Mouse (Mus musculus) stomach, embryonic 16.5 days (tissue): ENCODE data around the gene Il1rl1. TPM values are rescaled to one million over a fixed set of nuclear protein-coding genes. Genes with fewer than 3 reads are reported as not detected.

Experiments used
- ATAC-seq: fragments of 200-750 bp; cut with Nextera tagmentation; 2 replicates; pipeline ENCODE4 v1.8.0; 2017; ENCODE audit warnings: moderate number of reproducible peaks, moderate TSS enrichment; ENCODE audit not compliant: insufficient read depth, low FRiP score
- H3K27ac ChIP-seq: fragments of 300-500 bp; sonication (generic); 2 replicates; pipeline ENCODE4 v1.5.1; 2014; ENCODE audit warnings: low read length
- H3K27me3 ChIP-seq: fragments of 300-500 bp; sonication (generic); 2 replicates; pipeline ENCODE4 v1.6.1; 2014; ENCODE audit warnings: low read length, control low read depth, mixed read lengths; ENCODE audit not compliant: control insufficient read depth, insufficient read depth
- H3K36me3 ChIP-seq: fragments of 300-500 bp; sonication (generic); 2 replicates; pipeline ENCODE4 v1.6.1; 2014; ENCODE audit warnings: low read length; ENCODE audit not compliant: control insufficient read depth, insufficient read depth
- H3K4me1 ChIP-seq: fragments of 300-500 bp; sonication (generic); 2 replicates; pipeline ENCODE4 v1.6.1; 2014; ENCODE audit warnings: low read length, control low read depth, mixed read lengths; ENCODE audit not compliant: control insufficient read depth, insufficient read depth
- H3K4me2 ChIP-seq: fragments of 300-500 bp; sonication (generic); 2 replicates; pipeline ENCODE4 v1.6.1; 2014; ENCODE audit warnings: low read depth, low read length, mixed read lengths
- H3K4me3 ChIP-seq: fragments of 300-500 bp; sonication (generic); replicated peaks from 2 replicates; pipeline ENCODE4 v1.5.1; 2014; ENCODE audit warnings: mild to moderate bottlenecking, low read length
- H3K9ac ChIP-seq: fragments of 300-500 bp; sonication (generic); 2 replicates; pipeline ENCODE4 v1.6.1; 2014; ENCODE audit warnings: low read length
- H3K9me3 ChIP-seq: fragments of 300-500 bp; sonication (generic); replicated peaks from 2 replicates; pipeline ENCODE4 v1.6.1; 2016; ENCODE audit warnings: low read length, control low read depth; ENCODE audit not compliant: control insufficient read depth
- WGBS: fragments of 180-500 bp; shearing (Covaris S2); extraction: QIAGEN DNeasy Blood & Tissue Kit; methylation state at CpG from one replicate; pipeline ENCODE4 v1.1.7; 2014; 5-methylcytosine and 5-hydroxymethylcytosine counted together
- polyA plus RNA-seq: library from polyadenylated mRNA; unstranded; fragments of >200 nt; fragmentation: Nextera tagmentation; extraction: Ambion mirVana; gene quantifications from 2 replicates; pipeline ENCODE4 v1.2.1, GENCODE M21; 2015

The Il1rl1 gene
- polyA plus RNA-seq, 1 experiment from 2014 or later: 1.5 TPM

DNA sequence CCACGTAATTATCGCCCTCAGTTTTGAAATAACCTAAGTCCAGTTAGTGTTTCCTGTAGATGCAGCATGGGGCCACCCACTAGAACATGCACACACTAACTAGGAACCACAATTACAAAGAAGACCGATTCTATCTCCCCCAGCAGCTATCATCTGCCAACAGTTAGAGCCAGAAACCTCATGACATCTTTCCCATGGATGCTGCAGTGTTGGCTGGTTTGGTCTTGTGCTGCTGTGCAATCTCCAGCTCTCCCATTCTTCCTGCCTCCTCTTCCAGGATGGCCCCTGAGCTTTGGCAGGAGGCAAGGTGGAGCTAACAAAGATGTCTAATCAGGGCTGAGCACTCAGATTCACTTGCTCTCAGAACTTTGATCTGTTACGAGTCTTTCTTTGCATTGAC lies 71.8 kb downstream of the Il1rl1 start:
- H3K4me1 ChIP-seq: no peaks in the 10 kb centered on the region
- 77% methylated on average over 4 of the region's 4 CpGs for WGBS
- no peaks in the 10 kb centered on the region for H3K9me3 ChIP-seq
- H3K9ac ChIP-seq: no peak overlapping the region
- H3K27me3 ChIP-seq: no peaks in the 10 kb centered on the region
- H3K4me3 ChIP-seq: no peak overlapping the region
- no peak for ATAC-seq
- no peak overlapping the region for H3K27ac ChIP-seq
- no peak overlapping the region for H3K4me2 ChIP-seq
- H3K36me3 ChIP-seq: no peaks in the 10 kb centered on the region

DNA sequence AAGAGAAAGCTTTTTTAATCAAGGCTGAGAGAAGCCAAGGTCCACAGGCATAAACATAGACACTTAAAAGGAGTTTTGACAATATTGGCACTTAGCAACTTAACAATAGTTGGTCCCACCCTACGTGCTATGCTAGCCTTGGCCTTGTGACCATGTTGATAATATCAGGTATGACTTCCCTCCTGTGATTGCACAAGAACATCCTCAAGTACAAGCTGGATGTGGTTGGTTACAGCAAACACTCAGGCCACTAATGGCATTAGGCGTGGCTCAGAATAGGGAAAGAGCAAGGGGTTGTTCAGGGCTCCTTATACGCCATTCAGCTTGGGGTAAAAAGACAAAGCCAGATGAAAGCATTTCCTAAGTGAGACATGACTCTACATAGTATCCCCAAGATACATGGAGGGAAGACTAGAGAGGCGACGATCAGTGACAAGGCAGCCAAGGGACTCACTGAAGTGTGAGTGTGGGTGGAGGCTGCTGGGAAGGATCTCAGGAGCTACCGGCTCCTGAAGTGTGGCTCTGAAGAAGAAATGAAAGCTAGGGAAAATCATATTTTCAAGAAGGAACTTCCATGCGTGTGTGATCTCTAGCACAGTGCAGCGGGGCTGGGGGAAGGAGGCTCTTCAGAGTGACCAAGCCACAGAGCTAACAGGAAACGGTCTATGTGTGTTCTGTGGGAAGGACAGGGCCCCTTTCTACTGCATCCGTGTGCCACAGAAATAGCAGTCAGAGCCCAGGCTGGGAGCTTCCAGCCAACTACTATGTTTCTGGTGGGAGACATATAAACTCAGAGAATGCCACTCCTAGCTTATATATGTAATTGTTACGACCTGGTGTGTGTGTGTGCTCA lies 72.4 kb downstream of the Il1rl1 start:
- H3K4me3 ChIP-seq: no peak overlapping the region
- no peak overlapping the region for H3K27ac ChIP-seq
- no peaks in the 10 kb centered on the region for H3K36me3 ChIP-seq
- no peak for ATAC-seq
- H3K9me3 ChIP-seq: no peaks in the 10 kb centered on the region
- 77% methylated on average over 11 of the region's 11 CpGs for WGBS
- H3K4me2 ChIP-seq: no peak overlapping the region
- H3K4me1 ChIP-seq: no peaks in the 10 kb centered on the region
- no peak overlapping the region for H3K9ac ChIP-seq
- no peaks in the 10 kb centered on the region for H3K27me3 ChIP-seq

DNA sequence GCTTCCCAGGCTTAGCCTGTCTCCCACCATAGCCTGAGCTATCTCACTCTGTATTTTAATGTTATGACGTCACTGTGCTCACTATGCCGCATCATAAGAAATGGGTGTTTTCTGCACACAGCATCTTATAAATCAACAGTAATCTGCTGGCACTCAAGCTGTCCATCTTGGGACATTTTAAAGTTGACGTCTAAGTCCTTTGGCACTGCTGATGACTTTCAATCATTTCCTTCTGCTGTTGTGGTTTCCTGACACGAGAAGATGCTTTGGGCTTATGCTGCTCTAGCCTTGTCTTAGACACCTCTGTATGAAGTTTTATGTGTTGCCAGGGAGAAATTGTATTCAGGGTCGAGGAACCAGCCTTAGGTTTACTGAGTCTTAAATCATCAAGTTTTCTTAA lies 75.2 kb downstream of the Il1rl1 start:
- H3K36me3 ChIP-seq: no peaks in the 10 kb centered on the region
- no peak overlapping the region for H3K4me3 ChIP-seq
- no peak overlapping the region for H3K9ac ChIP-seq
- WGBS: 68% methylated on average over 5 of the region's 5 CpGs
- H3K27me3 ChIP-seq: no peaks in the 10 kb centered on the region
- H3K27ac ChIP-seq: no peak overlapping the region
- H3K9me3 ChIP-seq: no peaks in the 10 kb centered on the region
- H3K4me2 ChIP-seq: no peak overlapping the region
- H3K4me1 ChIP-seq: no peaks in the 10 kb centered on the region
- no peak for ATAC-seq

Other genes with a start within 250 kb of the Il1rl1 start
- 11.4 and 12.3 TPM in 2 replicates for gene Il1r1, start 204.5 kb upstream of the Il1rl1 start, polyA plus RNA-seq
- gene Il1rl2, start 105.0 kb upstream of the Il1rl1 start, polyA plus RNA-seq: 12.0 and 15.5 TPM in 2 replicates
- 1.6 and 2.0 TPM in 2 replicates for gene Il18r1, start 36.0 kb downstream of the Il1rl1 start, polyA plus RNA-seq
- gene Il18rap, start 85.8 kb downstream of the Il1rl1 start, polyA plus RNA-seq: 0.71 and 0.72 TPM in 2 replicates
- 12.0 and 15.5 TPM in 2 replicates for gene Slc9a4, start 150.5 kb downstream of the Il1rl1 start, polyA plus RNA-seq